Mouse (Mus musculus) thymus, postnatal 14 days (tissue): ENCODE measurements at regions not wholly inside any gene's neighbourhood (a gene's known extent, or its start where the extent isn't known, plus 50 kb on each side); places are given as distances from the start of the nearest gene placed in this dataset.

Source experiments
- DNase-seq: peaks from one replicate; pipeline ENCODE4 v3.0.0; 2021

DNA sequence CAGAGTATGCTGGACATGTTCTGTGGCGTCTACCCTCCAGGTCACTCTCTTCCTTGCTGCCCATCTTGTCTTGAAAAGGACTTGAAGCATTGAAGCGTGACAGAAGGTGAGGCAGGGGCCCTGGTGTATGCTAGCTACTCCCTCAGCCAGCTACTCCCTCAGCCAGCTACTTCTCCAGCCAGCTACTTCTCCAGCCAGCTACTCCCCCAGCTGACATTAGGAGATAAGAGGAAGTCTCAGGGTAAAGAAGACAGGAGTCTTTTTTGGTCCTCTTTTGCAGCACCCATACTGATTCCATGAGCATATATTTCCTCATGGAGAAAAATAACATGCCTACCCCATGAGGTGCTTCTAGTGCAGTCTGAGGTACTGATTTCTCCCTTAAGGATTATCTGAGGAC, 111.6 kb upstream of the Irf2bp2 start:
- no peak for DNase-seq

DNA sequence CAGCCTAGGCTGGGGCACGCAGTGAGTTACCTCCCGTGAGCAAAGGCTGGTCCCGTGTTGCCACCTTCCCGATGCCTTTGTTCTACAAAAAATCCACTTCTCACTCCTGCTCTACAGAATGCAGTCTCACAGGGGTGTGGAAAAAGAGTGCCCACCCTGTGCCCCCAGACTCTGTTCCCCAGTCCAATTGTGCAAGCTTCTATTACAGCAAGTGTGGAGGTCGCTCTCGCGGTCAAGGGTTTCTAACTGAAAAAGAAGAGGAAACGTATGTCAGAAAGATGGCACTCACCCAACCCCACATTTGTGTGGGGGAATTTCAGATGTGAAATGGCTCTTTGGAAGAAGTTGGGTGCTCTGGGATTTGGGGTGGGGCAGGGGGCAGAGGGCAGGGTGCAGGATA, 110.9 kb upstream of the Irf2bp2 start:
- no peak for DNase-seq

DNA sequence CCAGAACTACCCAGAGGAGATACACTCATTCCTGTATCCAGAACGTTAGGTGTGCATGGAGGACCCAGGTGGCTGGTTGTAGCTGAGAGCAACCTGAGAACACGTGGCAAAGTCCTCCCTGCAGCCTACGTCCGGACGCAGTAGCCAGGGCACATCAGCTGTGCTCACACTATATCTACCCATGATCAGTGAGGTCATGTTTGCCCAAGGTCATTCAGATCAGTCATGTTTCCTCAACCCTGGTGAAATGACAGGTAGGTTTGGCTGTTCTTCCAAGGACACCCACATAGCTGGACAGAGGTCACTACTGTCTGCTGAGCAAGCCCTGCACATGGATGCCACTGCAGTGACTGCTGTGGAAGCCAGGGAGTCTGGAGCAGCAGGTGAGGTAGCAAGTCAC, 109.8 kb upstream of the Irf2bp2 start:
- no peak for DNase-seq

DNA sequence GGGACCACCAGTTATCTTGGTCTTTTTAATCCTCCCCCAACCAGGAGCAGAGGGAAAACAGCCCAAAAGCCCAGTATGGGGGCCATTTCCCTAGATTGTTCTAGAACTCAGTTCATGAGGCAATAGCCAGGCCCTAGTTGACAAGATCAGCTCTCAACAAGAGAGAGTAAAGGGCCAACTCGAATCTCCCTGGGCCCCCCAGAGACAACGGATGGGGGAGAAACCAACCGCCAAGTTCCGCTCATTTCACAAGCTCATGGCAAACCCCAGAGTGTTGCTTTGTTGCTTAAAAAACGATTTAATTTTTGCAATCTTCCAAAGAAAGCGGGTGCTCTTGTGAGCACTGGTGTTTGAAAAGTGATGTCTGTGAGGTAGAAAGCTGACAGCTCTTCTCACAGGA, 108.5 kb upstream of the Irf2bp2 start:
- no peak for DNase-seq

DNA sequence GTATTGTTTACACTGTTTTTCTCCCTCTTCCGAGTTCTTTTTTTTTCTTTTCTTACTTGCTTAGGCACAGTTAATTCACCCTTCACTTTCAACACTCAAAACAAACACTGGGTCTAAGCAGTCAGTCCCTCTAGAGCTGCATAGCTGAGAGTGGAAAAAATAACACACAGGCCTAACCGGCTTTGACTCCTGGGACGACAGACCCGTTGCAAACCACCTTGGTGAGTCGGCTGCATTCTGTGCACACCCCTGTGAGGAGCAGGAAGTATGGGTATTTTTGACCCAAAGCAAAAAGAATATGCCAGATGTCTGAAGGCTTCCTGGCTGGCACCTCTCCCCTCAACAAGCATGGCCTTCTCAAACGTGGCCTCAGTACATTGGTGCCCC, 105.6 kb upstream of the Irf2bp2 start:
- DNase-seq: peak; percentile 67

DNA sequence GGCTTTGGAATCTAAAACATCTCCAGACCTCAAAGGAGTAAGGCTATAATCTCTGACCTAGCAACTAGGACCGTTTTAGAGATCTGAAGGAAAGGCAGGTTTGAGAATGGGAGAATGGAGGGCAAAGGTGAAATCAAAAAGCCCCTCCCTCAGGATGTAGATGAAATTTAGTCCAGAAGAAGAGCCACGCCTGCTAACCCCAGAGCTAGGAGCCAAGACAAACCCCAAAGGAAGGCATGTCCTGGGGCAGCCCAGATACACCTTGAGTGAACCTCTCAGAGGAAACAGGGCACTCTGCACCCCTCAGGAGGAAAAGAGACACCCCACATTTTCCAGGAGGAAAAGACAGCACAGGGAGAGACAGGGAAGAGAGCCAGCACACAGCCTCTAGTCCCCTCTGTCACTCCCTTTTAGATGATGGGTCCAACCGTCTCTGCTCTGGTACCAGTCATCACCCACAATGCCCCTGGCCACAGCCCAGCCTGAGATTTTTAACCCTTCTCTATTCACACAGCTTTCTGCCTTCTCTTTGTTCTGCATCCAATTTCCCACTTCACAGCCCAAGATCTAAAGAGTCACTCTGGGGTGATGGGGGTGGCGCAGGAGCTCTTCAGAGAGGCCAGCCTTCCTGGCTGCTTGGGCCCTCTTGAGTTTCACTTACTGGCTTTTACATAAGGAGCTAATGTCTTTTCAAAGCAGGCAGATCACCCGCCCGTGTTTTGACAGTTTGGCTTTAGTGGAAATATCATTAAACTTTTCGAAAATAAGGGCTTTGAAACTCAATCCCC, 105.0 kb upstream of the Irf2bp2 start:
- peak; percentile 64 for DNase-seq

DNA sequence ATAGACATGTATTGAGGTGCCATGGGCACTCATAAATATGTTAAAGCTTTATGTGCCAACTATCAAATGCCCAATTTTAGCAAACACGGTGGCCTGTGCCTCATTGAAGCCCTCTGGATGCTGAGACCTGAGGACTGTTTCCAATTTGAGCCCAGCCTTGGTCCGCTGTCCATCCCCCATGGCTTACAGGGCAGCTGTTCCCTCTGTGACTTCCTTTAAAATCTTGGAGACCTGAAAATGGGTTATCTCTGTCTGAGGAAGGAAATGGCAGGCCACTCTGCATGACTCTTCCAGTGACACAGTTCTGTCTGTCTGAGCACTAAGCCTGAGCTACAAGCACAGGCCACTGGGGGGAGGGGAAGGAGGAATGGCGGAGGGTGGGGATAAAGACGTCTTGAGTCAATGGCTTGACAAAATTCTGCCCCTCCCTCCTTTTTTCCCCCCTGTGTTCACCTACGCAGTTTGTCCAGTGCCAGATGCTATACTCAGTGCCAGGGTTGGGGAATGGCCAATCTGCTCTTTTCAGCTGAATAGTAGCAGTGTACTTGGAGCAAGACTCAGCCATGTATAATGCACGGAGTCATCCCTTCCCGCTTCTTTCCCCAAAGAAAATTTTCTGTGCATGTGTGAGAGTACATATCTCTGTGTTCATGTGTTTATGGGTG, 102.7 kb upstream of the Irf2bp2 start:
- DNase-seq: peak; percentile 42

DNA sequence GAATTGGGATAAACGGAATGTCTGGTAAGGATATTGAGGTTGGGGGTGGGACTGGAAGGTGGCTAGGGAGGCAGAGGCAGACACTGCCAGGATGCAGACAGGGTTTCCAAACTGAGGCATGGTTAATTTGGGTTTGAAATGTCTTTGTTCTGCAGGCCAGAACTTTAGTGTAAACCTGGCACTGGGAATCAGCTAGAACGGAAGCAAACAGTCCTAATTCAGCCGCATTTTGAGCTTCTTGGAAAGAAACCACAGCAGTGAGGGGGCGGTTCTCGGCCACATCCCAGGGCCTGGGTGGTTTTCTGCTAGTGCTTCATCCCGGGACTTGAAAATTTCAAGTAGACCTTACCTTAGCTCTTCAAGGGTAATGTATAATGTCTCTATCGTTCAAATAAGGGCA, 100.6 kb upstream of the Irf2bp2 start:
- no peak for DNase-seq

DNA sequence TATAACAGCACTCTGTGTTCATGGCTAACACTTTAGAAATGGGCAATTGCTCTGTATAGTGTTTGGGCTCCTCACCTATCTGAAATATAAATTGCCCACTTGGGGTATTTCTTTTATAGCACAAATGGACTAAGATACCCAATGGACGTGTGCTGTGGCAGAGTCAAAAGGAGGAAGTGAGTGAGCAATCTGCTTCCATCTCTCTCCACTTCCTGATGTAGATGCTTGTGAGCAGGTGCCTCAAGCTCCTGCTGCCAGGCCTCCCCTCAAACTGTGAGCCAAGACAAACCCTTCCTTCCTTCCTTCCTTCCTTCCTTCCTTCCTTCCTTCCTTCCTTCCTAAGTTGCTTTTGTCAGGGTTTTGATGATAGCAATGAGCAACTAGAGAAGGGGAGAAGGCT, 99.9 kb upstream of the Irf2bp2 start:
- no peak for DNase-seq

DNA sequence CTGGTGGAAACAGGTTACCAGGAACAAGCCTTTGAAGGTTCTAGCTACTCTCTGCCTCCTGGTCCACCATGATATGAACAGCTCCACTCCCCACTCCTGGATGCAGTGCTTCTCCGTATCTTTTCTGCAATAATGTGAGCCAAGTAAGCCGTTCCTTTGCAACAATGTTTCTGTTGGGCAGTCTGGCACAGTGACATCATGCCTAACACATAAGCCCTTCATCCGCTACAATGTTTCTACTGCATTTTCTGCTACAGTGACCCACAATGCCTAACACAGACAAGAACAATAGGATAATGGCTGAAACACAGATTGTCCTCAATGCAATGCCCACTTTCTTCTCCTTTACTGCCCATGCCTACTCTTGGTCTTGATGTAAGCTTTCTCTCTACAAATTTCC, 98.9 kb upstream of the Irf2bp2 start:
- DNase-seq: no peak

DNA sequence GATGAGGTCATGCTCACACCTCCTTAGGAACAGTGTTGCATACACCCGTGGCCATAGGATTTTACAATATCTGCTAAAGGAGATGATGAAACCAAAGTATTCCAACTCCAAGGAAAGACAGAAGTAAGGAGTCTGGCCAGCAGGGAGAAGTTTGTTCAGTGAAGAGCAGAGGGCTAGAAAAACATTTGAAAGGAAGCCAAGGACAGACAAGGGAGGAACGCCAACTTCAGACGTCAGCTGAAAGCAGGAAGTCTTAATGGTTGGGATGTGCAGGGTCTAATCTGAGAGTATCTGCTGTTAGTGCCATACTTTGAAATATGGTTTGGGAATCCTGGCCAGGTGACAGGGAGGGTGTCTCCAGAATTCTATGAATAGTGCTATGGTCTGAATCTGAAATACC, 98.5 kb upstream of the Irf2bp2 start:
- DNase-seq: no peak

DNA sequence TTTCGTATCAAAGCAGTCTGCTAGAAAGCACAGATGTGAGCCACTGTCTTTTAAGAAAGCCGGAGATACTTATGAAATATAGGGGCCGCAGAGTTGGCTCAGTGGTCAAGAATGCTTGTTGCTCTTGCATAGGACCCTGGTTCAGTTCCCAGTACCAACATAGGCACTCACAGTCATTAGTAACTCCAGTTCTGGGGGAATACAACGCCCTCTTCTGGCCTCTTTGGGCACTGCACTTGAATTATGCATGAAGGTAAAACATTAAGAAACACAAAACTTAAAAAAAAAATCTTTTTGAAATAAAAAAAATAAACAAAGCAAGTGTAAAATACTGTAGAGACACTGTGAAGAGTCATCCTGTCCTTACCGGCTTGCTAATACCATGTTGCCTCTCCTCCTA, 94.7 kb upstream of the Irf2bp2 start:
- DNase-seq: no peak

DNA sequence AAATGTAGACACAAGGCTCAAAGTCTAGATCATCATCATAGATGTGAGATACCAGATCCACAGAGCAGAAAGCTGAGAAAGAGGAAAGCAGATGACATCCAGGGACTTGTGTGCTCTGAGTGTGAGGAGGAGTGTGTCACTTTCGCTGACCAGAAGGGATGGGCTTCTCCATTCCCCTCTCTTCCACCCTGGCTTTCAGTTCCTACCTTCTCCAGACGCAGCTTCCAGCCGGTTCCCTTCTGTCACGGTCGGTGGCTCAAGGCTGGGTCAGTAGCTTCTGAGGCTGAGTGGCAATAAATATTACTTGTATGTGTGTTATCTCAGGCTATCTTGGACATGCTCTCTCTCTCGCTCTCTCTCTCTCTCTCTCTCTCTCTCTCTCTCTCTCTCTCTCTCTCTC, 94.2 kb upstream of the Irf2bp2 start:
- no peak for DNase-seq

DNA sequence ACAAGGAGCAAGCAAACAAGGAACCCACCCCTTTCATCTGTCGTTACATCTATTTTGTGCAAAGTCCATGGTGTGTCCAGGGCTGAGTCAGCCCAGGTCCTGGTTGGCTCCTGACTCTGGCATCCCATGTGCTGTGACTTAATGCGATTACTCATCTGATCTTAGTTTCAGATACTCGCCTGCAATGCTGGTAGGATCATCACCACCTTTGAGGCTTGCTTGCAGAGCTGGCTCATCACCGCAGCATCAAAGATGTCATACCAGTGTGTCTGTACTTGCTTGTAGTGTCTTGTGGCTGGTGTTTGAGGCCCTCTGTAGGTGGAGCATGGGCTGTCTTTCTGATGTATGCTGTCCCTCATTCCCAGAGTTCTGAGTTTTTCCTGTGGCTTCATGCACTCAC, 93.0 kb upstream of the Irf2bp2 start:
- DNase-seq: peak; percentile 66

DNA sequence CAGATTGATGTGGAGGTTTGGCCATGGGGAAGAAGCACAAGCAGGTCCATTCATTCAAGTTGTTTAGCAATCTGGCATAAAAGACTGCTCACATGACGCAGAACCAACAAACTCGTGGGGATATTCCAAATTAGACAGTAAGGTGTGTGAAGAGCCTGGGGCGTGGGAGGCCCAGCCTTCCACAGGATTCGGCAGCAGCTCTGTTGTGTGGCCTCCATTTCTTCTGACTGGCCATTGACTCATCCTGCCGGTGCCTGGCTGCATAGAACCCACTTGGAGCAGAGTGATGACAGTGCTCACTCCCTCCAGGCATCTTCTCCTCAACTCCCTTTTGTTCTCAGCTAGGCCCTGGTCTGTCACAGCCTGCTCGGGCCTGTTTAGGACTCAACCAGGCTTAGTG, 91.6 kb upstream of the Irf2bp2 start:
- DNase-seq: no peak

DNA sequence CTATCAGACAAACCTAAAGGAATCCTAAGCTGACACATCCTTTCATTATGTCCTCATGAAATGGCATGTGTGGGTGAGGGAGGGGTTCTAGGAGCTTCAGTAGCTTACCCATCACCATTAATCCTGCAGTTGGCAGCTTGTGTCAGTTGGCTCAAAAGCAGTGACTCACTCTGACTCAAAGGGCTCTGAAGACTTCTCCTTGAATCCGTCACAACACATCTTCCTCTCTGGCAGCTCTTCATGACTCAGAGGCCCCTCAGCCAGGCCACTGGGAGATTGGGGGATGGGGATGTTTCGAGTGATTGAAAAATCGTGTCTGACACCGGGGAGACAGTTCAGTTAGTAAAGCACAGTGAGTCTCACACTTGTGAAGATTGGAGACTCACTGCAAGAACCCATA, 90.2 kb upstream of the Irf2bp2 start:
- DNase-seq: no peak

DNA sequence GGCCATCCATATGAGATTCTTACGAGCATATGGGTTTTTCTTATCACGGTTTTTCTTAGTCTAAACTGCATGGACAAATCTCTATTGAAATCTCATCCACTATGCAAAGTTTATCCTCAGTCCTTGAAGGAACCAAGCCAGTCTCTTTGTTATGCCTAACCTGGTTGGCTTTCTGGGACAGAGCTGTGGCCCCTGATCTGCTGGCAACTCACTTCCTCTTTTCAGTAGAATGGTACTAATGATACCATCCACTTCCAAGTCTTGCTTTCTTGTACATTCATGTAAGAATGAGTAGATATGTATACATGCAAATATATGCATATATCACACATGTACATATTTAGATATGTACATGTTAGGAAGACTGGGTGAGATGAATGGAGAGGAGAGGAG, 89.8 kb upstream of the Irf2bp2 start:
- no peak for DNase-seq

DNA sequence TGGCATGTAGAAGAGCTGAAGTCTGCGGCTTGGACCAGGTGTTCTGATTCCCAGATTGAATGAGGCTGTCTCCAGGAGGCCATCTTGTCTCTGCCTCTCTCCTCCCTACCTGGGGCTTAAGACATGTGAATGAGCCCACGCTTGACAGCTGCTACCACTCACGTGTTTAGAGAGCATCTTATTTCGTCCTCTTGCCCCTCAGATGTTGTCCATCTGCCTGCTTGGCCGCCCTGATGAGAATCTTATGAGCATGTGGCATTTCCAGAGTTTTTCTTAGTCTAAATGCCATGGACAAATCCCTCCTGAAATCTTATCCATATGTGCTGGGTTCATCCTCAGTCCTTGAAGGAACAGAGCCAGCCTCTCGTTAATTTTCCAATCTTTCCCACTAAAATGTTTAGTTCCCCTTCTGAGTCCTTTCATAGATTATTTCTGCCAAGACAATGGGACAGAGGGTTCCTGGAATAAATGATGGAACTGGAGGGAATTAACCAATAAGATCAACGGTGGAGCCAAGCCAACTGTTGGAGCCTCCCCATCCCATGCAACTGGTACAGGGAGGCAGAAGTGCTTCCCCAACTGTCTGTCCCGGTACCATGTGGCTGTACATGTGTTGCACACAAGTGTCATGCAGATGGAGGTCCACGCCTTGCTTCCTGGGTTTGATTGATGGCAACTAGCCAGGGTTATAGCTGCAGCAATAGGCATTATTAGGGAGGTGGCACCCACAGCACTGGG, 89.2 kb upstream of the Irf2bp2 start:
- DNase-seq: no peak

DNA sequence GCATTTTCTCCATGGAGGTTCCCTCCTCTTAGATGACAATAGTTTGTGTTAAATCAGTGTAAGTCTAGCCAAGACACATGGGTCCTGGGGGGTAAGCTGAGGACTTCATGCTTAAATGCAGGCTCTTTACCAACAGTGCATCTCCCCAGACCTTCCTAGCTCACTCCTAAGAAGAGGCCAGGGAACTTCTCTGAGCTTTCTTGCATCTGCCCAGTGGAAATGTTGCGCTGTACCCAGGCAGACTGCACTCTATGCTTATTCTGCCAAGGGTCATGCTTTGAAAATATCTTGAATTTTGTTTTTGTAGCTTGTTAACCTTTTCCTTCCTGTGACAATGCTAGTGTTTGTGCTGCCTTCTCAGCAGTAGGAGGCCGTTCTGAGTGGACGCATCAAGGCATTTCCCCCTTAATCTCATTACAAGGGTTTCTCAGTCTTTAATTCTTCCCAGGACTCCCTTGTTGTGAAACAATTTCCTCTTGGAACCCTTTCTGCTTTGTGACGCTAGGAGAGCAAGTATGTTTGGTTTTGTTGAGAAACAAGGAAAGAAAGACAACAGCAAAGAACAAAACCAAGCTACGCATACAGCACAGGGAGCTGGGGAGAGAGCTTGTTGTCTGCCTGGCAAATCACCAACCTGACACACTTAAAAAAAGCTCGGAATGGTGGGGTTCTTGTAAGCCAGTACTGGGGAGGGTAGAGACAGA, 88.3 kb upstream of the Irf2bp2 start:
- DNase-seq: no peak

DNA sequence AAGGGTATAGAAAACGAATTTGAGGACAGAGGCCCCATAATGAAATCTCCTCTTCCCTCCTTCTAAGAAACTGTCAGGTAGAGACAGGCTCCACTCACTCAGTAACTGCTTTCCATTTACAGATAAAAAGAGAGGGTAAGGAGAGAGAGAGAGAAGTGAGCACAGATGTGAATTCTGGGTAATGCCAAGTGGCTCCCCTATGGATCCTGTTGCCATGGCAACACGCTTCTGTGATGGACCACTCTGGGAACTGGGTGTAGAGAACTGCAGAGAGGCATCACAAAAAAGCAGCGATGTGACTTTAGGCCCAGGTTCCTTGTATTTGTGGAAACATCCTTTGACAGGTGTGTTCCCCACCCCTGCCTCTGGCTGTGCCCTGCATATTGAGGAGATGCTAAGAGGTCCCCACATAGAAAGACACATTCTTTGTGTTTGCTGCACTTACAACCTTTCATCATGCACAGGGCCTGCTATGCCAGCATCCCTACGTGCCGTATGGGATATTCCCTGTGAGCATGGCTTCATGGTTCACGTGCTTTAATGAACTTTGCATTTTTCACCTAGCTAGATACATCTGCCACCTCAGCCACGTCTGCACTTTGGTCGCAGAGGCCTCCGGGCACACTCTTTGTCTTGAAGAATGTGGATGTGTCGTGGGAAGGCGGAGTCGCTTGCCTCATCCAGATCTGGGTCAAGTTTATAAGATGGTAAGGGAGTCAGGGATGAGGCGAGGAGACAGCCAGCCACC, 84.4 kb upstream of the Irf2bp2 start:
- no peak for DNase-seq

DNA sequence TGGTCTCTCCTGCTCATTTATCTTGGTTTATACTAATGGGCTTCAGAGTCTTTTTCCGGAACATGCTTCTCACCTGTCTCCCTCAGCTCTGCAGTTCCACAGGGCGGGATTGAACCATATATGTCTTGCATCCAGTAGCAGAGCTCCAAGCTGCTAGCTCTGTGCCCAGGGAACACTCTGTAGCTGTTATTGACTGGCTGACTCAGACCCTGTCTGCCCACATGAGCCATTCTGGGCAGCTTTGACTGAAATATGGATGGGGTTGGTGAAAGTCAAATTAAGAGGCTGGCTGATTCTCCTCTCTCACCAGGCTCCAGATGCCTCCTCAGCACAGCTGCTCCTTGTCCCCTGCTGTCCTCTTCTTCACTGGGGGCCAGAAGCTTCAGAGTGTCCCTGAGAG, 81.4 kb upstream of the Irf2bp2 start:
- no peak for DNase-seq

DNA sequence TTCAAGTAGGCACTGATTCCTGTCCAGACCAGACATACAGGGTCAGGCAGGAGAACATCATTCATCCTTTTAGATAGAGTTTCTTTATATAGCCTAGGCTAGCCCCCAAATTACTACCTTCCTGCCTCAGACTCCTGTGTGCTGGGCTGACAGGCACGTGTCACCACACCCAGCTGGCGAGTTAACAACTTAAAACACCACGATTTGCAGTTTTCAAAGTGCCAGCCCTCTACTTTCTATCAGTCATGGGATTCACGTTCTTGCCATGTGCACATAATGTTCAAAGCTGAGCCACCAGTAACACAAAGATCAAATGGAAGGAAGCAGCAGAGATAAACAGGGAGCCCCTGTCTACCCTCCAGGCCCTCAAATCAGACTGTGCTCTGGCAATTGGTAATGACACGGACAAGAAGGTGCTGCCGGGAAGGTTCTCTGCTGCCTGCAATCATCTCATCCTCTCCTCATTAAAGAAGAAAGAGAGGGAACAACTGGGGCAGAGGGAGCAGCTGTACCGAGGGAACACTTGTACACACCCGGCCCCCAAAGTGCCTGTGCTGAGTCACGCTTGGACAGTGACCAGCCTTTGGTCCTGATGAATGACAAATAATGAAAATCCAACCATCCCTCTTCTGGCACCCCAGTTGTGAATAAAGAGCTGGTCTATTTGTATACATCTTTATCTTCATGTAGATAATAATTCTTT, 79.4 kb upstream of the Irf2bp2 start:
- DNase-seq: peak; percentile 23
